Mouse (Mus musculus) liver, postnatal 0 days (tissue): ENCODE measurements around the gene Gm12184. TPM values are rescaled to one million over a fixed set of nuclear protein-coding genes. Genes with fewer than 3 reads are reported as not detected.

Source experiments
- ATAC-seq: fragments of 200-750 bp; cut with Nextera tagmentation; 2 replicates; pipeline ENCODE4 v1.8.0; 2017; ENCODE audit warnings: mild to moderate bottlenecking, moderate library complexity
- DNase-seq: peaks from one replicate; pipeline ENCODE4 v3.0.0-alpha.2; 2016
- H3K27ac ChIP-seq: fragments of 300-500 bp; sonication (generic); 2 replicates; pipeline ENCODE4 v1.5.1; 2014; ENCODE audit warnings: antibody characterized with exemption, moderate library complexity, mild to moderate bottlenecking, low read depth
- H3K27me3 ChIP-seq: fragments of 300-500 bp; sonication (generic); 2 replicates; pipeline ENCODE4 v1.6.1; 2014; ENCODE audit warnings: low read length, control low read depth, mixed read lengths; ENCODE audit not compliant: insufficient read depth
- H3K36me3 ChIP-seq: fragments of 300-500 bp; sonication (generic); replicated peaks from 2 replicates; pipeline ENCODE4 v1.6.1; 2014; ENCODE audit warnings: mild to moderate bottlenecking, control low read depth, low read length, moderate library complexity, mixed read lengths; ENCODE audit not compliant: insufficient read depth
- H3K4me1 ChIP-seq: fragments of 300-500 bp; sonication (generic); 2 replicates; pipeline ENCODE4 v1.6.1; 2014; ENCODE audit warnings: antibody characterized with exemption, mild to moderate bottlenecking, control low read depth; ENCODE audit not compliant: insufficient read depth
- H3K4me2 ChIP-seq: fragments of 300-500 bp; sonication (generic); 2 replicates; pipeline ENCODE4 v1.6.1; 2014; ENCODE audit warnings: low read depth, mild to moderate bottlenecking, low read length, moderate library complexity, mixed read lengths
- H3K4me3 ChIP-seq: fragments of 300-500 bp; sonication (generic); 2 replicates; pipeline ENCODE4 v1.5.1; 2014; ENCODE audit warnings: low read depth, low read length
- H3K9ac ChIP-seq: fragments of 300-500 bp; sonication (generic); replicated peaks from 2 replicates; pipeline ENCODE4 v1.6.1; 2014; ENCODE audit warnings: mild to moderate bottlenecking, moderate library complexity
- H3K9me3 ChIP-seq: fragments of 300-500 bp; sonication (generic); 2 replicates; pipeline ENCODE4 v1.6.1; 2016; ENCODE audit warnings: mild to moderate bottlenecking, control low read depth, low read length, mixed read lengths
- CTCF ChIP-seq: sonication (generic); IDR thresholded peaks from 2 replicates; pipeline ENCODE4 v1.5.1; 2016; ENCODE audit warnings: antibody characterized with exemption, low read depth
- EP300 ChIP-seq: IDR thresholded peaks from 2 replicates; pipeline ENCODE4 v1.6.1; 2016; ENCODE audit warnings: antibody characterized with exemption, low read depth, mild to moderate bottlenecking
- WGBS: fragments of 180-500 bp; shearing (Covaris S2); extraction: QIAGEN DNeasy Blood & Tissue Kit; methylation state at CpG from one replicate; pipeline ENCODE4 v1.1.7; 2014; ENCODE audit not compliant: insufficient replicate concordance; 5-methylcytosine and 5-hydroxymethylcytosine counted together
- polyA plus RNA-seq: library from polyadenylated mRNA; unstranded; fragments of >200 nt; fragmentation: Nextera tagmentation; extraction: Ambion mirVana; gene quantifications from 2 replicates; pipeline ENCODE4 v1.2.1, GENCODE M21; 2015

Gene Gm12184
- polyA plus RNA-seq, 1 experiment from 2014 or later: 5.0 TPM

DNA sequence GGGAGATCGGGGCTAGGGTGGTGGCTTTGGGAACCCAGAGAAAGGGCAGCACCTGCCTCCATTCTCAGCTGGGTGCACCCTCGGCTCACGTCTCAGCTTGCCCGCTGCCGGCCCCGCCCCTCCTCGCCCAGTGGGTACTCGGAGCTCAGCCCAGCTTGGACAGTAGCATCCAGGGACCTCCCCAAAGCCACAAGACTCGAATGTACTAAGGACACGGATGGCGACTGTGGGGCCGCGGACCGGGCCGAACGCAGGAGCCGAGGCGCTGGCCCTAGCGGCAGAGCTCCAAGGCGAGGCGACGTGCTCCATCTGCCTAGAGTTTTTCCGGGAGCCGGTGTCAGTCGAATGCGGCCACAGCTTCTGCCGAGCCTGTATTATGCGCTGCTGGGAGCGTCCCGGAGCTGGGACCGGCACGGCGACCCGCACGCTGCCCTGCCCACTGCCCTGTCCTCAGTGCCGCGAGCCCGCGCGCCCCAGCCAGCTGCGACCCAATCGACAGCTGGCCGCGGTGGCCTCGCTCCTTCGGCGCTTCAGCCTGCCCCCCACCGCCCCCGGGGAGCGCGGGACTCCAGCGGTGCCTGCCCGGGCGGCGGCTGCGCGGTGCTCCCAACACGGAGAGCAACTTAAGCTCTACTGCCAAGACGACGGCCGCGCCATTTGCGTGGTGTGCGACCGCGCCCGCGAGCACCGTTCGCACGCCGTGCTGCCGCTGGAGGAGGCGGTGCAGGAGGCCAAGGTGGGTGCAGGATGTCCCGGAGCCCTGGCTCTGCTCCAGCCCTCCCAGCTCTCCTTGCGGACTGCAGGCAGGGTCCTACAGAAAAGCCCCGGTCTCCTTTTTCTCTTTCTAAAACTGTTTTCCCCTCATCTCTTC lies 11.1 kb upstream of the Gm12184 start:
- H3K27ac ChIP-seq: peak overlapping the region; percentile 62; the same call in 1 of the 2 replicates
- under 1% methylated on average over 74 of the region's 77 CpGs for WGBS
- H3K4me2 ChIP-seq: peak overlapping the region; percentile 100
- H3K9me3 ChIP-seq: no peaks in the 10 kb centered on the region
- peak overlapping the region; percentile 74 for H3K9ac ChIP-seq
- DNase-seq (peak; percentile 64), ATAC-seq (peak; percentile 31; the same call in 1 of the 2 replicates)
- no peak for TF ChIP-seq EP300
- no peaks in the 10 kb centered on the region for H3K36me3 ChIP-seq
- H3K27me3 ChIP-seq: 0 out of 2 replicates have a peak, but pooled peaks cover 11% of the 10 kb centered on the region
- peaks cover 16% of the 10 kb centered on the region for H3K4me1 ChIP-seq
- H3K4me3 ChIP-seq: peak overlapping the region; percentile 69

DNA sequence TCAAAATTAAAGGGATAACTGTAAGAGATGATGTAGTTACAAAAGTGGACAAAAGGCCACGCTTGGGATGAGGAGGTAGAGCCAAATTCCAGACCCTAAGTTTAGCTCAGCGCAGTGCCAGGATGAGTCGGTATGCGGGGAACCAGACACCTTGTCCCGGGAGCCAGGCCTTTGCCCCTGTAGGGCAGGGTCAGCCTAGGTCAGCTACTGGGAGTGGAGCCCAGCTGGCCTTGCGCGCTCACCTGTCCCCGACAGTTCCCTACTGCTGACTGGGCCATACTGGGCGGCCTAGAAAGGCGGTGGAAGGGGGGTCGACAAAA lies 10.5 kb upstream of the Gm12184 start:
- H3K9ac ChIP-seq: peak overlapping the region; percentile 74
- peak; percentile 40 for ATAC-seq
- WGBS: 19% methylated on average over 11 of the region's 11 CpGs

DNA sequence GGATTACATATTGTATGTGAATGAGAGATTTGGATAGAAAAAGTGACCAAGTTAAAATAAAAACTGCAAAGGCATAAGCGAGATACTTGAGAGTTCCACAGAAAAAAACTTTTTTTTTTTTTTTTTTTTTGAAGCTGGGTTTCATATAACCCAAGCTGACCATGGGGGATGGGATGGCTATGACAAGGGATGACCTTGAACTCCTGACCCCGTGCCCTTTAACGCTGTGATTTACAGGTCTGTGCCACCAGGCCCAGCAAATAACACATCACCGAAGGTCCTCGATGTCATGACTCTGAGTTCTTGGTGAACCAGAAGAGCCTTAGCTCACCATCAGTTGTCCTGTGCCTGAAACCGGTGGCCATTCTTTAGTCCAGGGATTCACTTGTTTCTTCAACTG lies 9.5 kb upstream of the Gm12184 start:
- ATAC-seq (no peak), DNase-seq (no peak)
- H3K36me3 ChIP-seq: no peaks in the 10 kb centered on the region
- TF ChIP-seq CTCF: no peak
- no peak for TF ChIP-seq EP300
- H3K4me2 ChIP-seq: no peak overlapping the region
- 65% methylated on average over 6 of the region's 6 CpGs for WGBS
- H3K27me3 ChIP-seq: 0 out of 2 replicates have a peak, but pooled peaks cover 11% of the 10 kb centered on the region
- no peaks in the 10 kb centered on the region for H3K9me3 ChIP-seq
- H3K4me1 ChIP-seq: peaks cover 16% of the 10 kb centered on the region
- H3K27ac ChIP-seq: no peak overlapping the region
- no peak overlapping the region for H3K9ac ChIP-seq
- H3K4me3 ChIP-seq: no peak overlapping the region

More for the DNA sequence above, 10.5 kb upstream of the Gm12184 start:
- 0 out of 2 replicates have a peak, but pooled peaks cover 11% of the 10 kb centered on the region for H3K27me3 ChIP-seq
- H3K9me3 ChIP-seq: no peaks in the 10 kb centered on the region
- no peak for TF ChIP-seq CTCF
- no peak for TF ChIP-seq EP300
- DNase-seq: peak; percentile 54
- 0 out of 2 replicates have a peak overlapping the region, but pooled peaks have one; percentile 62 for H3K27ac ChIP-seq
- peak overlapping the region; percentile 100 for H3K4me2 ChIP-seq
- peak overlapping the region; percentile 69 for H3K4me3 ChIP-seq
- H3K36me3 ChIP-seq: no peaks in the 10 kb centered on the region
- H3K4me1 ChIP-seq: peaks cover 16% of the 10 kb centered on the region

DNA sequence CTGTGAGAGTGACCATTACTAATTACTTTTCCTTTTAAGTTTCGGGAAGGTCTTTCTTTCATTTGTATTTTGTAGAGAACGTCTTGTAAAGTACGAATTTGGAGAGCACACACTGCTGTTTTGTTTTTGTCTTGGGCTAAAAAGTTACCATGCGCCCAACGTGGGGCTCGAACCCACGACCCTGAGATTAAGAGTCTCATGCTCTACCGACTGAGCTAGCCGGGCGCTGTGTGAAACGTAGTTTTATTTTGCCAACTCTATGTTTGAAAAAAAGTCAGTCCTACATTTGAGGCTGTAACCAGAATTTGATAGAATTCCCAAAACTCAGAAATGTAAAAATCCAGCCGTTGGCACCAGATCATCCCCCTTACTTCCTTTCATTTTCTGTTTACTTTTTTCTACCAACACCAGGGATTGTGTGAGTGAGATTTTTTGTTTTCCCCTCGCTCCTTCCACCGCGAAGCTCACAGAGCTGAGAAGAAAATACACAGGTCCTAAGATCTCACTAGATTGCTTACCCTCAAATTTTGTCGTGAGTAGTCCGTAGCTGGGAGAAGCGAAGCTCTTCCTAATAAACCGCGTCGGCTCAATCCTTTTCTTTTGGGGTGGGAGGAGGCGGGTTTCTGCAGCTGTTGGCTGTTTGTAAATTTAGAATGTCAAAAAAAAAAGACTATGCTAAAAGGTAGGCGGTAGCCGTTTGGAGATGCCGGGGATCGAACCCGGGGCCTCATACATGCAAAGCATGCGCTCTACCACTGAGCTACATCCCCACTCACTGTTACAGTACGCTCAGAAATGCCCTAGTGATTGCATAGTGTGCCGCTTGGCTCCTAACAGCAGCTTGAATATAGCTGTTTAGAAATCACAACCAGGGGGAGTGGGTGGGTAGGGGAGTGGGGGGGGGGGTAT lies 7.5 kb upstream of the Gm12184 start:
- DNase-seq (peak; percentile 91), ATAC-seq (peak; percentile 77)
- H3K9me3 ChIP-seq: no peaks in the 10 kb centered on the region
- no peaks in the 10 kb centered on the region for H3K36me3 ChIP-seq
- H3K4me2 ChIP-seq: peak overlapping the region; percentile 86
- H3K27me3 ChIP-seq: 0 out of 2 replicates have a peak, but pooled peaks cover 11% of the 10 kb centered on the region
- H3K4me1 ChIP-seq: peaks cover 16% of the 10 kb centered on the region
- peak overlapping the region; percentile 78 for H3K27ac ChIP-seq
- no peak for TF ChIP-seq CTCF
- no peak for TF ChIP-seq EP300
- WGBS: under 1% methylated on average over 30 of the region's 30 CpGs
- H3K4me3 ChIP-seq: peak overlapping the region; percentile 73
- H3K9ac ChIP-seq: peak overlapping the region; percentile 74

DNA sequence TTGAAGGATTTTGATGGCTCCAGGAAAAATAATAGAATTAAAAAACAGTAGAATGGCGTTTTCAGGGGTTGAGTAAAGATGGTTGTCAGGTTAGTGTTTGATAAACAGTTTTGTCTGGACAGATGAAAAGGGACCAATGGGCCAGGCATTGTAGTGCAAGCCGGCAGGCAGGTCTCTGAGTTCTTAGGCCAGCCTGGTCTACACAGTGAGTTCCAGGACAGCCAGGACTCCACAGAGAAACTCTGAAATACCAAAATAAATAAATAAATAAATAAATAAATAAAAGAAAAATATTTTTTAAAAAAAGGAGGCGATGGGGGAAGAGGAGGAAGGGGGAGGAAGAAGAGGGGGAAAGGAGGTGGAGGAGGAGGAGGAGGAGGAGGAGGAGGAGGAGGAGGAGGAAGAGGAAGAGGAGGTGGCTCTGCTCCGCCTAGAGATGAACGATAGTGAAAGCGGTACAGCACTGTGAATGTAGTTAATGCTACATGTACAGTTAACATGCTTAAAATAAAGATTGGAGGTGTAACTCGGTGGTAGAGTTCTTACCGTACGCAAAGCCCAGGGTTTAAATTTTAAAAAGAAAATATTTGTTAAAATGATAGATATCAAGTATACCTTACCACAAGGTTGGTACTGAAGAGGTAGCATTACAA lies 6.7 kb upstream of the Gm12184 start:
- no peak for DNase-seq
- H3K4me2 ChIP-seq: peak overlapping the region; percentile 86
- H3K27ac ChIP-seq: 0 out of 2 replicates have a peak overlapping the region, but pooled peaks have one; percentile 78
- peak overlapping the region; percentile 74; the same call in 1 of the 2 replicates for H3K9ac ChIP-seq
- H3K9me3 ChIP-seq: no peaks in the 10 kb centered on the region
- peak; percentile 28; the same call in 1 of the 2 replicates for ATAC-seq
- 22% methylated on average over 9 of the region's 9 CpGs for WGBS
- H3K4me1 ChIP-seq: peaks cover 12% of the 10 kb centered on the region
- peak overlapping the region; percentile 73 for H3K4me3 ChIP-seq
- no peaks in the 10 kb centered on the region for H3K36me3 ChIP-seq
- 0 out of 2 replicates have a peak, but pooled peaks cover 11% of the 10 kb centered on the region for H3K27me3 ChIP-seq
- TF ChIP-seq EP300 (no peak), CTCF (no peak)
